Mouse (Mus musculus): ENCODE measurements around the gene Gm28308. TPM values are rescaled to one million over a fixed set of nuclear protein-coding genes. Genes with fewer than 3 reads are reported as not detected.
A peak's percentile ranks its signal among the peaks of the same experiment; 100 is the strongest.

The Gm28308 gene
- total and polyA plus RNA-seq, 3 experiments = not detected

GRCm38 (mm10) chr6:52190906-52191810, 22.0 kb downstream of the Gm28308 start, which contains the start of gene Hoxa4:
Gene Hoxa4, minus strand, starts transcription at chr6:52191753.
- Histone ChIP-seq H3K4me3 (peak within 1 kb of the TSS; percentile 55), H3K79me2 (replicated peaks; ENCODE audit: control insufficient read depth, insufficient read depth, low read length) (no peaks in the 10 kb centered on the region), H3K4me1 (ENCODE audit: control insufficient read depth, insufficient read depth, low read length) (no peaks in the 10 kb centered on the region), H3K27me3 (ENCODE audit: control insufficient read depth, insufficient read depth, low read length) (peaks cover 16% of the 10 kb centered on the region), H3K9ac (ENCODE audit: low read depth, low read length) (peak within 1 kb of the TSS; percentile 64), H3K27ac (peak within 1 kb of the TSS; percentile 52), H3K36me3 (ENCODE audit: control insufficient read depth, insufficient read depth, low read length) (no peaks in the 10 kb centered on the region)
- no peak for TF ChIP-seq POLR2A (IDR thresholded peaks at IDR 0.05; ENCODE audit: insufficient read depth, low read depth, low read length)
- TF ChIP-seq CTCF (IDR thresholded peaks at IDR 0.05) = no peak
- TF ChIP-seq EP300 (IDR thresholded peaks at IDR 0.05; ENCODE audit: insufficient read depth, low read depth, low read length) = no peak
- intact Hi-C loops (cut with DNase I) = loop anchor here (2.0 to 5.0 kb wide), 2 partner anchors 32 to 104 kb away; partner anchors contain the start of gene Hoxa1
- 3% methylated on average over 95 of the region's 102 CpGs for WGBS
- DNase-seq = no peak

DNA sequence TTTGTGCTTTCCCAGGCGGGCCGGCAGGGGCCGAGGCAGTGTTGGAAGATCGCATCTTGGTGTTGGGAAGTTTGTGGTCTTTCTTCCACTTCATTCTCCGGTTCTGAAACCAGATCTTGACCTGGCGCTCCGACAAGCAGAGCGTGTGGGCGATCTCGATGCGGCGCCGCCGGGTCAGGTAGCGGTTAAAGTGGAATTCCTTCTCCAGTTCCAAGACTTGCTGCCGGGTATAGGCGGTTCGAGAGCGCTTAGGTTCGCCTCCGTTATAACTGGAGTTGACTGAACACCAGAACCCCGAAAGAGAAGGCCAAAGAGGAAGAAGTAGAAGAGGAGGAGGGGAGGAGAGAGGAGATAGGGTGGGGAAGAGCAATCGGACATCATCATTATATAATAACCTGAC, 22.7 kb downstream of the Gm28308 start:
- Histone ChIP-seq H3K4me1 (ENCODE audit: control insufficient read depth, insufficient read depth, low read length) (no peaks in the 10 kb centered on the region), H3K36me3 (ENCODE audit: control insufficient read depth, insufficient read depth, low read length) (no peaks in the 10 kb centered on the region), H3K4me3 (no peak overlapping the region; the same call in 1 of the 2 replicates), H3K9ac (ENCODE audit: low read depth, low read length) (no peak overlapping the region), H3K27me3 (ENCODE audit: control insufficient read depth, insufficient read depth, low read length) (peaks cover 20% of the 10 kb centered on the region), H3K79me2 (replicated peaks; ENCODE audit: control insufficient read depth, insufficient read depth, low read length) (no peaks in the 10 kb centered on the region), H3K27ac (no peak overlapping the region; the same call in 1 of the 2 replicates)
- 8% methylated on average over 23 of the region's 23 CpGs for WGBS
- intact Hi-C loops (cut with DNase I) = loop anchor here (2.0 to 5.0 kb wide), 2 partner anchors 32 to 103 kb away; partner anchors contain the start of gene Hoxa1
- DNase-seq = no peak
- TF ChIP-seq POLR2A (IDR thresholded peaks at IDR 0.05; ENCODE audit: insufficient read depth, low read depth, low read length) (no peak), EP300 (IDR thresholded peaks at IDR 0.05; ENCODE audit: insufficient read depth, low read depth, low read length) (no peak), CTCF (IDR thresholded peaks at IDR 0.05) (no peak)

DNA sequence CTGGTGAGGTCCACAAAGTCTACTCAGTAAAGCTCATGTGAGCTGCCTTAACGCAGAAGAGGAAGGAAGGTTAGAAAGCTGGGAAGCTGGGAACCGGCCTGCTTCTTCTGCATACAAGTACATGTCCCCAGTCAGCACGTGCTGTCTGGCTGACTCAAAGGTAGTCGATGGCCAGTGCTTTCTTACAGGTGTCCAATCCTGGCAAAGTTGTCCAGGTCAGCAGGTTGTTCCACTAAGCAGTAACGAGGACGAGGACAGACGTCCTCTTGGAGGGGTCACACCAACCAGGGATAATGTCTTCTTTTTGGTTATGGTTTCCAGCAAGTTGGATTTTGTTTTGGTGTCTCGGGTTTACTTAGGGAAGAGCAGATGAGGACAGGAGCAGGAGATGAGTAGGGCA, 23.2 kb downstream of the Gm28308 start:
- Histone ChIP-seq H3K9ac (ENCODE audit: low read depth, low read length) (no peak overlapping the region), H3K4me3 (no peak overlapping the region), H3K27ac (no peak overlapping the region), H3K79me2 (replicated peaks; ENCODE audit: control insufficient read depth, insufficient read depth, low read length) (no peaks in the 10 kb centered on the region), H3K36me3 (ENCODE audit: control insufficient read depth, insufficient read depth, low read length) (no peaks in the 10 kb centered on the region), H3K27me3 (ENCODE audit: control insufficient read depth, insufficient read depth, low read length) (peaks cover 20% of the 10 kb centered on the region), H3K4me1 (ENCODE audit: control insufficient read depth, insufficient read depth, low read length) (no peaks in the 10 kb centered on the region)
- intact Hi-C loops (cut with DNase I) = loop anchor here (2.0 to 5.0 kb wide), 2 partner anchors 31 to 103 kb away; partner anchors contain the start of gene Hoxa1
- no peak for DNase-seq
- 17% methylated on average over 8 of the region's 8 CpGs for WGBS
- TF ChIP-seq EP300 (IDR thresholded peaks at IDR 0.05; ENCODE audit: insufficient read depth, low read depth, low read length) = no peak
- no peak for TF ChIP-seq POLR2A (IDR thresholded peaks at IDR 0.05; ENCODE audit: insufficient read depth, low read depth, low read length)
- TF ChIP-seq CTCF (IDR thresholded peaks at IDR 0.05) = no peak

- H3K79me2 ChIP-seq (replicated peaks; ENCODE audit: control insufficient read depth, insufficient read depth, low read length) = no peaks in the 10 kb centered on the region
- no peaks in the 10 kb centered on the region for H3K36me3 ChIP-seq (ENCODE audit: control insufficient read depth, insufficient read depth, low read length)
- WGBS = 18% methylated on average over 5 of the region's 5 CpGs
- no peak overlapping the region for H3K4me3 ChIP-seq
- no peak overlapping the region for H3K27ac ChIP-seq
- intact Hi-C loops (cut with DNase I) = no loop called here
- no peak for DNase-seq
- no peaks in the 10 kb centered on the region for H3K4me1 ChIP-seq (ENCODE audit: control insufficient read depth, insufficient read depth, low read length)
- no peak overlapping the region for H3K9ac ChIP-seq (ENCODE audit: low read depth, low read length)
- H3K27me3 ChIP-seq (ENCODE audit: control insufficient read depth, insufficient read depth, low read length) = peaks cover 26% of the 10 kb centered on the region
- no peak for TF ChIP-seq POLR2A (IDR thresholded peaks at IDR 0.05; ENCODE audit: insufficient read depth, low read depth, low read length)
- TF ChIP-seq EP300 (IDR thresholded peaks at IDR 0.05; ENCODE audit: insufficient read depth, low read depth, low read length) = no peak
- TF ChIP-seq CTCF (IDR thresholded peaks at IDR 0.05) = no peak
These were observed 24.0 kb downstream of the Gm28308 start for GRCm38 (mm10) chr6:52189172-52189591.

DNA sequence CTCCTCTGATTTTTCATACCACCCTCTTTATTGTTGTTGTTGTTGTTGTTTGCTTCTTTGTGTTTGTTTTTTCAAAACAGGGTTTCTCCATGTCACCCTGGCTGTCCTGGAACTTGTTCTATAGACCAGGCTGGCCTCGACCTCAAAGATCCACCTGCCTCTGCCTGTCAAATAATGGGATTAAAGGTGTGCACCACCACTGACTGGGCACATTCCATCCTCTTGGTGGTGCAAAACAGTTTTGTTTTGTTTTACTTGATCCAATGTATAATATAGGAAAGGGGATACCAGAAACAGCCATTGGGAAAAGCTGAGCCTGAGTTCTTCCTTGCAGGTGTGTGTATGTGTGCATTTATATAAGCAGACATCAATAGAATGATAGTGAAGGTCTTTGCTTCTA, 26.6 kb downstream of the Gm28308 start:
- Histone ChIP-seq H3K79me2 (replicated peaks; ENCODE audit: control insufficient read depth, insufficient read depth, low read length) (no peaks in the 10 kb centered on the region), H3K4me3 (no peak overlapping the region), H3K9ac (ENCODE audit: low read depth, low read length) (no peak overlapping the region), H3K36me3 (ENCODE audit: control insufficient read depth, insufficient read depth, low read length) (no peaks in the 10 kb centered on the region), H3K4me1 (ENCODE audit: control insufficient read depth, insufficient read depth, low read length) (no peaks in the 10 kb centered on the region), H3K27me3 (ENCODE audit: control insufficient read depth, insufficient read depth, low read length) (peaks cover 22% of the 10 kb centered on the region), H3K27ac (no peak overlapping the region)
- DNase-seq = no peak
- intact Hi-C loops (cut with DNase I) = no loop called here
- TF ChIP-seq POLR2A (IDR thresholded peaks at IDR 0.05; ENCODE audit: insufficient read depth, low read depth, low read length) = no peak
- TF ChIP-seq CTCF (IDR thresholded peaks at IDR 0.05) = no peak
- no peak for TF ChIP-seq EP300 (IDR thresholded peaks at IDR 0.05; ENCODE audit: insufficient read depth, low read depth, low read length)
- WGBS = 27% methylated on average over 1 of the region's 1 CpGs

DNA sequence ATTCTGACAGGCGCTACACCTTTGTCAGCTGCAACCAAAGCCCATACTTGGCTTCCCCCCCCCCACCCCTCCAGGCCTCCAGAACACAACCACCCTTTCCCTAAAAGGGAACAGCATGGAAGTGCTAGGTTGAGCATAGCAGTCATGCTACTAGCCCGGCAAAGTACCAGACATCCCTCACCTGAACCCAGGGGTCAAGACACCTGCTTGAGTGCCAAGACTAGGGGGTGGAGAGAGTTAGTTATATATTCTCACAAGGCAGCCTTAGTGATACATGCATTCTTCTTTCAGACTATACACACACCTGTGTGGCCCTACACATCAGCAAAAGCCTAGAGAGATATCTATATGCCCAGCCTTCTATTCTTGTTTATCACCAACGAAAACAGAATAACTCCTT, 27.3 kb downstream of the Gm28308 start:
- WGBS = 22% methylated on average over 3 of the region's 3 CpGs
- peaks cover 18% of the 10 kb centered on the region for H3K27me3 ChIP-seq (ENCODE audit: control insufficient read depth, insufficient read depth, low read length)
- no peak overlapping the region for H3K27ac ChIP-seq
- H3K4me1 ChIP-seq (ENCODE audit: control insufficient read depth, insufficient read depth, low read length) = no peaks in the 10 kb centered on the region
- H3K4me3 ChIP-seq = no peak overlapping the region
- TF ChIP-seq EP300 (IDR thresholded peaks at IDR 0.05; ENCODE audit: insufficient read depth, low read depth, low read length) = no peak
- TF ChIP-seq CTCF (IDR thresholded peaks at IDR 0.05) = no peak
- no peak for TF ChIP-seq POLR2A (IDR thresholded peaks at IDR 0.05; ENCODE audit: insufficient read depth, low read depth, low read length)
- intact Hi-C loops (cut with DNase I) = no loop called here
- DNase-seq = no peak
- no peak overlapping the region for H3K9ac ChIP-seq (ENCODE audit: low read depth, low read length)
- no peaks in the 10 kb centered on the region for H3K79me2 ChIP-seq (replicated peaks; ENCODE audit: control insufficient read depth, insufficient read depth, low read length)
- no peaks in the 10 kb centered on the region for H3K36me3 ChIP-seq (ENCODE audit: control insufficient read depth, insufficient read depth, low read length)

All from heart, adult 2 months (tissue).